Mouse (Mus musculus) hindbrain, postnatal 0 days (tissue): ENCODE data around the gene Ptprm. TPM values are rescaled to one million over a fixed set of nuclear protein-coding genes. Genes with fewer than 3 reads are reported as not detected.

ENCODE experiments used
- ATAC-seq: fragments of 200-750 bp; cut with Nextera tagmentation; 2 replicates; pipeline ENCODE4 v1.8.0; 2017; ENCODE audit warnings: mild to moderate bottlenecking, moderate TSS enrichment, moderate library complexity
- DNase-seq: peaks from one replicate; pipeline ENCODE4 v3.0.0-alpha.2; 2015; ENCODE audit warnings: low spot score
- H3K27ac ChIP-seq: fragments of 300-500 bp; sonication (generic); 2 replicates; pipeline ENCODE4 v1.5.1; 2014; ENCODE audit warnings: mild to moderate bottlenecking
- H3K27me3 ChIP-seq: fragments of 300-500 bp; sonication (generic); 2 replicates; pipeline ENCODE4 v1.6.1; 2014; ENCODE audit warnings: low read length, mixed read lengths; ENCODE audit not compliant: insufficient read depth
- H3K36me3 ChIP-seq: fragments of 300-500 bp; sonication (generic); 2 replicates; pipeline ENCODE4 v1.6.1; 2014; ENCODE audit warnings: low read length, mixed read lengths; ENCODE audit not compliant: insufficient read depth
- H3K4me1 ChIP-seq: fragments of 300-500 bp; sonication (generic); 2 replicates; pipeline ENCODE4 v1.6.1; 2014; ENCODE audit warnings: antibody characterized with exemption, low read length, mixed read lengths; ENCODE audit not compliant: insufficient read depth
- H3K4me2 ChIP-seq: fragments of 300-500 bp; sonication (generic); 2 replicates; pipeline ENCODE4 v1.6.1; 2014; ENCODE audit warnings: low read depth, mild to moderate bottlenecking, low read length, moderate library complexity, mixed read lengths
- H3K4me3 ChIP-seq: fragments of 300-500 bp; sonication (generic); 2 replicates; pipeline ENCODE4 v1.5.1; 2014; ENCODE audit warnings: low read length
- H3K9ac ChIP-seq: fragments of 300-500 bp; sonication (generic); replicated peaks from 2 replicates; pipeline ENCODE4 v1.6.1; 2014; ENCODE audit warnings: mild to moderate bottlenecking, low read length, moderate library complexity, mixed read lengths
- H3K9me3 ChIP-seq: fragments of 300-500 bp; sonication (generic); 2 replicates; pipeline ENCODE4 v1.6.1; 2016; ENCODE audit warnings: low read length, mixed read lengths
- CTCF ChIP-seq: IDR thresholded peaks from 2 replicates; pipeline ENCODE4 v1.5.1; 2016; ENCODE audit warnings: antibody characterized with exemption, control low read depth, low read depth
- WGBS: fragments of 180-500 bp; shearing (Covaris S2); extraction: QIAGEN DNeasy Blood & Tissue Kit; methylation state at CpG from one replicate; pipeline ENCODE4 v1.1.7; 2014; 5-methylcytosine and 5-hydroxymethylcytosine counted together
- polyA plus RNA-seq: library from polyadenylated mRNA; unstranded; fragments of >200 nt; fragmentation: Nextera tagmentation; extraction: Ambion mirVana; gene quantifications from 2 replicates; pipeline ENCODE4 v1.2.1, GENCODE M21; 2015
- total RNA-seq: library from RNA; depleted of rRNA; stranded (reverse); fragments of >200 nt; gene quantifications from 2 replicates; pipeline ENCODE4 v1.2.3, GENCODE M21; 2014

The Ptprm gene
- total and polyA plus RNA-seq, 2 experiments from 2014 or later: 19.3 to 52.4 TPM

GRCm38 (mm10) chr17:66710568-66710967 lies 643.7 kb downstream of the Ptprm start:
- Histone ChIP-seq H3K4me1 (no peaks in the 10 kb centered on the region), H3K27me3 (no peaks in the 10 kb centered on the region), H3K9ac (no peak overlapping the region), H3K36me3 (no peaks in the 10 kb centered on the region), H3K9me3 (no peaks in the 10 kb centered on the region), H3K4me2 (no peak overlapping the region), H3K4me3 (no peak overlapping the region), H3K27ac (no peak overlapping the region)
- TF ChIP-seq CTCF: no peak
- DNase-seq (no peak), ATAC-seq (no peak)
- WGBS: 48% methylated on average over 4 of the region's 4 CpGs

GRCm38 (mm10) chr17:66708748-66709147 lies 645.5 kb downstream of the Ptprm start:
- H3K27ac ChIP-seq: no peak overlapping the region
- WGBS: 95% methylated on average over 4 of the region's 4 CpGs
- H3K36me3 ChIP-seq: no peaks in the 10 kb centered on the region
- no peak for TF ChIP-seq CTCF
- H3K4me2 ChIP-seq: no peak overlapping the region
- no peaks in the 10 kb centered on the region for H3K4me1 ChIP-seq
- no peaks in the 10 kb centered on the region for H3K27me3 ChIP-seq
- ATAC-seq (no peak), DNase-seq (no peak)
- H3K4me3 ChIP-seq: no peak overlapping the region
- no peaks in the 10 kb centered on the region for H3K9me3 ChIP-seq
- H3K9ac ChIP-seq: no peak overlapping the region

- Histone ChIP-seq H3K4me3 (no peak overlapping the region), H3K9me3 (no peaks in the 10 kb centered on the region), H3K9ac (no peak overlapping the region), H3K36me3 (no peaks in the 10 kb centered on the region), H3K27me3 (no peaks in the 10 kb centered on the region), H3K27ac (no peak overlapping the region), H3K4me2 (no peak overlapping the region), H3K4me1 (no peaks in the 10 kb centered on the region)
- DNase-seq (no peak), ATAC-seq (no peak)
- TF ChIP-seq CTCF: no peak
- WGBS: 75% methylated on average over 8 of the region's 8 CpGs
Measured at GRCm38 (mm10) chr17:66707684-66708083, 646.6 kb downstream of the Ptprm start.

- Histone ChIP-seq H3K4me1 (no peaks in the 10 kb centered on the region), H3K36me3 (no peaks in the 10 kb centered on the region), H3K27me3 (no peaks in the 10 kb centered on the region), H3K4me2 (no peak overlapping the region), H3K27ac (no peak overlapping the region), H3K9ac (no peak overlapping the region), H3K4me3 (no peak overlapping the region), H3K9me3 (no peaks in the 10 kb centered on the region)
- ATAC-seq: peak; percentile 38; the same call in 1 of the 2 replicates
- TF ChIP-seq CTCF: no peak
- DNase-seq: peak; percentile 54
- 51% methylated on average over 11 of the region's 11 CpGs for WGBS
Measured at GRCm38 (mm10) chr17:66701358-66702184, 652.7 kb downstream of the Ptprm start.

GRCm38 (mm10) chr17:66699896-66700295 lies 654.4 kb downstream of the Ptprm start:
- Histone ChIP-seq H3K9ac (no peak overlapping the region), H3K36me3 (no peaks in the 10 kb centered on the region), H3K4me2 (no peak overlapping the region), H3K9me3 (no peaks in the 10 kb centered on the region), H3K4me3 (no peak overlapping the region), H3K4me1 (no peaks in the 10 kb centered on the region), H3K27ac (no peak overlapping the region), H3K27me3 (no peaks in the 10 kb centered on the region)
- 88% methylated on average over 5 of the region's 5 CpGs for WGBS
- no peak for TF ChIP-seq CTCF
- DNase-seq: no peak
- no peak for ATAC-seq

GRCm38 (mm10) chr17:66697650-66698049 lies 656.6 kb downstream of the Ptprm start:
- Histone ChIP-seq H3K4me3 (no peak overlapping the region), H3K4me2 (no peak overlapping the region), H3K27ac (no peak overlapping the region), H3K36me3 (no peaks in the 10 kb centered on the region), H3K9ac (no peak overlapping the region), H3K27me3 (no peaks in the 10 kb centered on the region), H3K9me3 (no peaks in the 10 kb centered on the region), H3K4me1 (peaks cover 3% of the 10 kb centered on the region; the same call in 1 of the 2 replicates)
- 85% methylated on average over 12 of the region's 12 CpGs for WGBS
- ATAC-seq (no peak), DNase-seq (no peak)
- TF ChIP-seq CTCF: no peak

GRCm38 (mm10) chr17:66696531-66697172 lies 657.6 kb downstream of the Ptprm start:
- Histone ChIP-seq H3K4me3 (no peak overlapping the region), H3K9me3 (no peaks in the 10 kb centered on the region), H3K9ac (no peak overlapping the region), H3K27me3 (no peaks in the 10 kb centered on the region), H3K4me2 (no peak overlapping the region), H3K36me3 (no peaks in the 10 kb centered on the region), H3K27ac (no peak overlapping the region), H3K4me1 (peaks cover 3% of the 10 kb centered on the region; the same call in 1 of the 2 replicates)
- no peak for DNase-seq
- TF ChIP-seq CTCF: no peak
- no peak for ATAC-seq
- 55% methylated on average over 10 of the region's 10 CpGs for WGBS
